Mouse (Mus musculus) kidney, embryonic 14.5 days (tissue): ENCODE data around the gene Mgat4e. TPM values are rescaled to one million over a fixed set of nuclear protein-coding genes. Genes with fewer than 3 reads are reported as not detected.
A peak's percentile ranks its signal among the peaks of the same experiment; 100 is the strongest.
"Not testable (repeated sequence)": the region's sequence is repeated elsewhere in the genome, so short reads cannot be mapped to it uniquely, and the experiment has no call there.

ENCODE experiments used
- ATAC-seq: fragments of 200-750 bp; cut with Nextera tagmentation; 2 replicates; pipeline ENCODE4 v1.8.0; 2017; ENCODE audit warnings: moderate number of reproducible peaks, mild to moderate bottlenecking, moderate TSS enrichment, moderate library complexity; ENCODE audit not compliant: low FRiP score, low TSS enrichment
- H3K27ac ChIP-seq: fragments of 300-500 bp; sonication (generic); 2 replicates; pipeline ENCODE4 v1.5.1; 2014; ENCODE audit warnings: low read depth, mild to moderate bottlenecking, low read length, moderate library complexity, mixed read lengths
- H3K27me3 ChIP-seq: fragments of 300-500 bp; sonication (generic); 2 replicates; pipeline ENCODE4 v1.6.1; 2014; ENCODE audit warnings: mild to moderate bottlenecking, low read length; ENCODE audit not compliant: control insufficient read depth, insufficient read depth
- H3K36me3 ChIP-seq: fragments of 300-500 bp; sonication (generic); 2 replicates; pipeline ENCODE4 v1.6.1; 2014; ENCODE audit warnings: low read length, mixed read lengths; ENCODE audit not compliant: control insufficient read depth, insufficient read depth
- H3K4me1 ChIP-seq: fragments of 300-500 bp; sonication (generic); 2 replicates; pipeline ENCODE4 v1.6.1; 2014; ENCODE audit warnings: low read length, mixed read lengths; ENCODE audit not compliant: control insufficient read depth, insufficient read depth
- H3K4me2 ChIP-seq: fragments of 300-500 bp; sonication (generic); replicated peaks from 2 replicates; pipeline ENCODE4 v1.6.1; 2014; ENCODE audit warnings: low read depth, mild to moderate bottlenecking, low read length
- H3K4me3 ChIP-seq: fragments of 300-500 bp; sonication (generic); 2 replicates; pipeline ENCODE4 v1.5.1; 2014; ENCODE audit warnings: mild to moderate bottlenecking, low read length
- H3K9ac ChIP-seq: fragments of 300-500 bp; sonication (generic); 2 replicates; pipeline ENCODE4 v1.6.1; 2014; ENCODE audit warnings: low read depth, mild to moderate bottlenecking, low read length, moderate library complexity
- H3K9me3 ChIP-seq: fragments of 300-500 bp; sonication (generic); 2 replicates; pipeline ENCODE4 v1.6.1; 2016; ENCODE audit warnings: low read length; ENCODE audit not compliant: control insufficient read depth
- WGBS: fragments of 180-500 bp; shearing (Covaris S2); extraction: QIAGEN DNeasy Blood & Tissue Kit; methylation state at CpG from one replicate; pipeline ENCODE4 v1.1.7; 2014; 5-methylcytosine and 5-hydroxymethylcytosine counted together
- polyA plus RNA-seq: library from polyadenylated mRNA; unstranded; fragments of >200 nt; fragmentation: Nextera tagmentation; extraction: Ambion mirVana; gene quantifications from 2 replicates; pipeline ENCODE4 v1.2.1, GENCODE M21; 2014

Mgat4e gene
- polyA plus RNA-seq, 1 experiment from 2014 or later, result not detected

DNA sequence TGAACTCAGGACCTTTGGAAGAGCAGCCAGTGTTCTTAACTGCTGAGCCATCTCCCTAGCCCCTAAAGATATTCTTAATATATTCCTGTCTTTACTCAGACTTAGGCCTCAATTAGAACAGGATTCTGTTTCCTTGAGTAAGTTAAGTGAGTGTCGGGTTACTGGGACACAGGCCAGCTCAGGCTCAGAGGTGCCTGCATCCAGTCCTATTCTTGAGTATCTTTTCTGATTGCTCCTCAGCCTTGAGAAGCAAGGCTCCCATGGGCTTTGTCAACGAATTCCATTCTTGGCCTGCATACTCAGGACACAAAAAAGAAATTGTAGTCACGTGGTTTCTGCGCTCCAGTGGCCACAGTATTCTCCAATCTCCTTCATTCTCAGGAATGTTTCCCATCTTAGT is 1.3 kb downstream of the Mgat4e start:
- peaks cover 7% of the 10 kb centered on the region; the same call in 1 of the 2 replicates for H3K9me3 ChIP-seq
- 0 out of 2 replicates have a peak, but pooled peaks have one; percentile 49 for ATAC-seq
- H3K9ac ChIP-seq, result no peak overlapping the region
- no peak overlapping the region for H3K27ac ChIP-seq
- no peaks in the 10 kb centered on the region for H3K27me3 ChIP-seq
- no peaks in the 10 kb centered on the region for H3K36me3 ChIP-seq
- H3K4me1 ChIP-seq, result no peaks in the 10 kb centered on the region
- no peak overlapping the region for H3K4me2 ChIP-seq
- 69% methylated on average over 4 of the region's 4 CpGs for WGBS
- H3K4me3 ChIP-seq, result no peak overlapping the region

DNA sequence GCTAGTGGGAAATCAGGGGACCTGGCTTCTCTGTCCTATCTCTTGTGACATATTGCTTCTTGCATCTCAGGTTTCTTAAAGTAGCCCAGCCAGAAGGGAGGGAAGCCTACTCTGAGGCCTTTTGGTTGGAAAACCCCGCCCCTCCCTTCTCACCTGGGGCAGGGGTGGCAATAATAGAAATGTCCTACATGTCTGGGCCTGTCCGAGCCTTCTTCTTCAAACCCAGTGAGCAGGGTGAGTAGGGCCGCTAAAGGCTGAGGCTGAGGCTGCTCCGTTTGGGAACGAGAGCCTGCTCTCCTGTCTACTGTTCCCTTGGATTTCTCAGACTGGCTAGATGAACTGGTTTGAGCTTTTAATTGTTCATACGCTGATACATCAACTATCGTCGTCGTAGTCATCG is 8.9 kb downstream of the Mgat4e start:
- Histone ChIP-seq H3K27me3 (no peaks in the 10 kb centered on the region), H3K4me3 (no peak overlapping the region), H3K27ac (no peak overlapping the region), H3K36me3 (no peaks in the 10 kb centered on the region), H3K4me1 (no peaks in the 10 kb centered on the region), H3K4me2 (no peak overlapping the region), H3K9me3 (peaks cover 7% of the 10 kb centered on the region; the same call in 1 of the 2 replicates), H3K9ac (no peak overlapping the region)
- WGBS, result 90% methylated on average over 10 of the region's 10 CpGs
- ATAC-seq, result no peak

DNA sequence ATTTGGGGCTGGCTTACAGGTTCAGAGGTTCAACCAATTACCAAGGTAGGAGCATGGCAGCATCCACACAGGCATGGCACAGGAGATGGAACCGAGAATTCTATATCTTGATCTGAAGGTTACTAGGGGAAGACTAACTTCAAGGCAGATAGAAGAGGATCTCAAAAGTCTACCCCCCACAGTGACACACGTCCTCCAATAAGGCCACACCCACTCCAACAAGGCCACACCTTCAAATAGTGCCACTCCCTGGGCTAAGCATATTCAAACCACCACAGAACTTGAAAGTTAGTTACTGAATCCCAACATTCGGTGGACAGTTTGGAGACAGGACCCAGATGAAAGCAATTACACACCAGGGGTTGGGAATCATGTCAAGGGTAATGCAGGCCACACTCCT is 14.0 kb downstream of the Mgat4e start:
- no peaks in the 10 kb centered on the region for H3K27me3 ChIP-seq
- no peak overlapping the region for H3K4me3 ChIP-seq
- WGBS, result 78% methylated on average over 3 of the region's 3 CpGs
- H3K36me3 ChIP-seq, result no peaks in the 10 kb centered on the region
- no peaks in the 10 kb centered on the region for H3K9me3 ChIP-seq
- no peak overlapping the region for H3K9ac ChIP-seq
- H3K4me1 ChIP-seq, result no peaks in the 10 kb centered on the region
- ATAC-seq, result no peak
- no peak overlapping the region for H3K27ac ChIP-seq
- no peak overlapping the region for H3K4me2 ChIP-seq

DNA sequence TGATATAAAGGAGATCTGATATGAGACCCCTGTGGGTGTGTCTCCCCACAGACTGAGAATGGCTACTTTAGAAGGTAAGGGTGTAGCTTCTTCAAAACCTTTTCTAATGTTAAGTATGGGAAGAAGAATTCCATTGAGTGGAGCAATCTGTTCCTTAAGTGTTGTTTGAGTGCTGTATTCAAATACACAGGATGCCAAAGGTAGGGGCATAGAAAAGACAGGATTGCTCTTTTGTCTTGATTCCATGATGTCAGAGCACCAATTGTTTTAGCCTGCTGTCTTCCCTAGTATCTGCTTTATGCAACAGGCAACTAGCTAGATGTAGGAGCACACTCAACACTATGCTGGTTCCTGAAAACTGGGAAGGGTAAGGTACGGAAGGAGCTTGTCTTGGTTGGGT is 14.4 kb downstream of the Mgat4e start:
- no peaks in the 10 kb centered on the region for H3K36me3 ChIP-seq

DNA sequence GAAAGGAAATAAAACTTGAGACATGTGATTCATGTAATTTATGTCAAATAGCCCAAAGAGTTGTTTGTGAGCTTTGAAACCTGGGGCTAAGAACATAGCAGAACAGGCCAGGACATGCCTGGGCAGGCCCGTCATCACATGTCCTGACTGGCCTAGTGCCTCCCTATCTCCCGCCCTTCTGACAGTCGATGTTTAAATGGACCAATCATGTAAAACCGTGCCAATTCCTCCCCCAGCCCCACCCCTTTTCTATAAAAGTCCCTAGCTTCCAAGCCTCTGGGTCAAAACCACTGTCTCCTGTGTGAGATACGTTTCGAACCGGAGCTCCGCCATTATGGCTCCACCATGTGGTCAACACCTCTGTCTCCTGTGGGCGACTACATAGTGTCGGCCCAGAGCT is 15.8 kb downstream of the Mgat4e start:
- H3K27me3 ChIP-seq, H3K36me3 ChIP-seq, ATAC-seq, H3K4me2 ChIP-seq, H3K9ac ChIP-seq, H3K4me3 ChIP-seq, H3K9me3 ChIP-seq, H3K4me1 ChIP-seq, H3K27ac ChIP-seq: not testable (repeated sequence)
- 90% methylated on average over 10 of the region's 10 CpGs for WGBS

More for the DNA sequence above, 14.4 kb downstream of the Mgat4e start:
- no peaks in the 10 kb centered on the region for H3K9me3 ChIP-seq
- no peak overlapping the region for H3K4me3 ChIP-seq
- no peaks in the 10 kb centered on the region for H3K27me3 ChIP-seq
- H3K27ac ChIP-seq, result no peak overlapping the region
- no peak overlapping the region for H3K4me2 ChIP-seq
- H3K4me1 ChIP-seq, result no peaks in the 10 kb centered on the region
- ATAC-seq, result no peak
- WGBS, result 97% methylated on average over 1 of the region's 1 CpGs
- no peak overlapping the region for H3K9ac ChIP-seq

DNA sequence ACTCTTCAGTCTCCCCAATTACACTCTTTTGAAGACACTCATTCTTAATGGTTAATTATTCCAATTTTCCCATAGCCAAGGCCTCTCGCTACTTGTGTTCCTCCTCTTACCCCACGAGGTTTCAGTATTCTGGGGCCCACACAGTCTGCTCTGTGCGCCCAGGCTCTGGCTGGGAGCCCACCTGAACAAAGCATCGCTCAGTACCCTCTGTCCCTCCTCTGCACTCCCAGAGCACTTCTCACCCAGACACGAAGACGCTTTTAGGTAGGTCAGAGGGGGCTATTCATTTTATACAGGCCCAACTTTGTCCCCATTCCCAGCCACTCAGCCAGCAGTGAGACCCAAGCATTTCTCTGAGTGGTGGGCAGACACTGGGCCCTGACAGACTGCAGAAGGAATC is 18.9 kb downstream of the Mgat4e start:
- Histone ChIP-seq H3K4me3 (no peak overlapping the region), H3K9ac (no peak overlapping the region), H3K36me3 (no peaks in the 10 kb centered on the region), H3K27me3 (no peaks in the 10 kb centered on the region), H3K27ac (no peak overlapping the region), H3K4me2 (no peak overlapping the region), H3K4me1 (no peaks in the 10 kb centered on the region), H3K9me3 (no peaks in the 10 kb centered on the region)
- 71% methylated on average over 6 of the region's 6 CpGs for WGBS
- no peak for ATAC-seq

DNA sequence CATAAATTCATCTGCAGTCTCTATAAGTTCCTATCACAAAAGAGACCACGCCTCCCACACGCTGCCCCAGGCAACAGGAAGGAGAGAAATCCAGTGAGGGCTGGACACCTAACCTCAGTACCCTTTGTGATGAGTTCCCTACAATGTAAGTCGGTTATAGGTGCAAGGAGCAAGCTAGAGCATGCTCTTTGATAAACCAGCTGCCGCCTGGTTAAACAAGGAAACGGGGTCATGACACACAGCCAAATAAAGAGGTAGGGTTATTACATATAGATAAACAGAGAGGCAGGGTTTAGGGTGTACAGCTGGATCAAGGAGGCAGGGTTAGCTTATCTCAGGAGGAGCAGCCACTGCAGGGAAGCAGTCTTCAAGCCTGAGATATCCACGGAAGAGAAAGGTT is 22.7 kb downstream of the Mgat4e start:
- Histone ChIP-seq H3K36me3 (no peaks in the 10 kb centered on the region), H3K27me3 (no peaks in the 10 kb centered on the region), H3K4me1 (no peaks in the 10 kb centered on the region), H3K27ac (no peak overlapping the region), H3K4me2 (no peak overlapping the region), H3K9ac (no peak overlapping the region), H3K9me3 (no peaks in the 10 kb centered on the region), H3K4me3 (no peak overlapping the region)
- WGBS, result 73% methylated on average over 6 of the region's 6 CpGs
- no peak for ATAC-seq

DNA sequence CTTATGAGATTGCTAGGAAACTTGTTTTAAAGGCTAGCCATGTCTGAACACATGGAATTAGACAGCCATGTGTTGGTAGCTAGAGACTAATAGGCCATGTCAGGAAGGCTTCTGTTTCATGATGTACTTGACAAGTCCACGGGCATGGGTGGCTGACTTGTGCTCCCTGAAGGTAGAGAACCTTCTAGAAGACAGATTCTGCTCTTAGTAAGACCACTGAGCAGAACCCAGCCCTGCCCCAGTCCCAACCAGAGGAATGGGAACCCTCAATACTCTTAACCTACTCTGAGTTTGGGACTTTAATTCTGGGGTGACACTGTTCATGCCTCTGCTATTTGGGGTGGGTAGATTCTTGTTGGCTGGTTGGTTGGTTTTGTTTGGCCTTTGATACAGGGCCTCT is 24.5 kb downstream of the Mgat4e start:
- Histone ChIP-seq H3K27ac (no peak overlapping the region), H3K4me2 (no peak overlapping the region), H3K27me3 (no peaks in the 10 kb centered on the region), H3K9me3 (no peaks in the 10 kb centered on the region), H3K9ac (no peak overlapping the region), H3K4me3 (no peak overlapping the region), H3K36me3 (no peaks in the 10 kb centered on the region), H3K4me1 (no peaks in the 10 kb centered on the region)
- no peak for ATAC-seq
- 76% methylated on average over 1 of the region's 1 CpGs for WGBS

DNA sequence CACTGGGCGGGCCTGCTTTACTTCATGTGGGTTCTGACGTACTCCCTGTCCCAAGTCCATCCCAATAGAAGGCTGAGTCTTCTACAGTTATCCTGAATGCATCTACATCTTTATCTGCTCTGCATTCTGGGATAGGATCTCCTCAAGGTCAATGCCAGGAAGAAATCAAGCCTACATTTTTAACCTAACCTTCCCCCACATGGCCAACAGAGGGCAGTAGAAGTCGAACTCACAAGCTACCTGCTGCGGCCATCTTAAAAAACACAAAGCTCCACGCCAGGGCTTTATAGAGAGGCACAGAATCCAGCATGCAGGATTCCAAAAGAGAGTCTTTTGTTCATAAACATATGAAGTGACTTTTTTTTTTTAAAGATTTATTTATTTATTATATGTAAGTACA is 25.1 kb downstream of the Mgat4e start:
- H3K4me1 ChIP-seq, result no peaks in the 10 kb centered on the region
- H3K4me3 ChIP-seq, result no peak overlapping the region
- no peak overlapping the region for H3K9ac ChIP-seq
- no peak for ATAC-seq
- 79% methylated on average over 5 of the region's 5 CpGs for WGBS
- H3K27ac ChIP-seq, result no peak overlapping the region
- H3K36me3 ChIP-seq, result no peaks in the 10 kb centered on the region
- H3K27me3 ChIP-seq, result no peaks in the 10 kb centered on the region
- no peaks in the 10 kb centered on the region for H3K9me3 ChIP-seq
- H3K4me2 ChIP-seq, result no peak overlapping the region

DNA sequence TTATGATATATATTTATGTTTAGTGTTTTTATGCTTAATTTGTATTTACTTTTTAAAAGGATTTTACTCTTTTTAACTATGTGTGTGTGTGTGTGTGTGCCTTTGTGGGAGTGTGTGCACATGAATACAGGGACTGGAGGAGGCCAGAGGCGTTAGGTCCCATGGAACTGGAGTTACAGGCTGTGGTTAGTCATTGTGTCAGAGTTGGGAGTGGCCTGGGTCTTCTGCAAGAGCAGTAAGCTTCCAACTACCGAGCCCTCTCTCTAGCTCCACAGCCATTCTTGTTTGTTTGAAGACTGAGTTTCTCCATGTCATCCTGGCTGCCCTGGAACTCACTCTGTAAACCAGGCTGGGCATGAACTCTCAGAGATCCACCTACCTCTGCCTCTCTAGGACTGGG is 27.2 kb downstream of the Mgat4e start:
- Histone ChIP-seq H3K27ac (no peak overlapping the region), H3K4me1 (no peaks in the 10 kb centered on the region)
- WGBS, result 54% methylated on average over 2 of the region's 2 CpGs

More for the DNA sequence above, 27.2 kb downstream of the Mgat4e start:
- H3K9ac ChIP-seq, result no peak overlapping the region
- no peak overlapping the region for H3K4me3 ChIP-seq
- no peaks in the 10 kb centered on the region for H3K27me3 ChIP-seq
- no peak overlapping the region for H3K4me2 ChIP-seq
- no peaks in the 10 kb centered on the region for H3K36me3 ChIP-seq
- ATAC-seq, result no peak
- H3K9me3 ChIP-seq, result no peaks in the 10 kb centered on the region
